Mouse (Mus musculus) ovary, postnatal 14 days (tissue): Measurements from ENCODE around the gene Nmnat2.

ENCODE experiments used
- DNase-seq: peaks from one replicate; pipeline ENCODE4 v3.0.0; 2022; ENCODE audit warnings: low spot score

Gene Nmnat2

DNA sequence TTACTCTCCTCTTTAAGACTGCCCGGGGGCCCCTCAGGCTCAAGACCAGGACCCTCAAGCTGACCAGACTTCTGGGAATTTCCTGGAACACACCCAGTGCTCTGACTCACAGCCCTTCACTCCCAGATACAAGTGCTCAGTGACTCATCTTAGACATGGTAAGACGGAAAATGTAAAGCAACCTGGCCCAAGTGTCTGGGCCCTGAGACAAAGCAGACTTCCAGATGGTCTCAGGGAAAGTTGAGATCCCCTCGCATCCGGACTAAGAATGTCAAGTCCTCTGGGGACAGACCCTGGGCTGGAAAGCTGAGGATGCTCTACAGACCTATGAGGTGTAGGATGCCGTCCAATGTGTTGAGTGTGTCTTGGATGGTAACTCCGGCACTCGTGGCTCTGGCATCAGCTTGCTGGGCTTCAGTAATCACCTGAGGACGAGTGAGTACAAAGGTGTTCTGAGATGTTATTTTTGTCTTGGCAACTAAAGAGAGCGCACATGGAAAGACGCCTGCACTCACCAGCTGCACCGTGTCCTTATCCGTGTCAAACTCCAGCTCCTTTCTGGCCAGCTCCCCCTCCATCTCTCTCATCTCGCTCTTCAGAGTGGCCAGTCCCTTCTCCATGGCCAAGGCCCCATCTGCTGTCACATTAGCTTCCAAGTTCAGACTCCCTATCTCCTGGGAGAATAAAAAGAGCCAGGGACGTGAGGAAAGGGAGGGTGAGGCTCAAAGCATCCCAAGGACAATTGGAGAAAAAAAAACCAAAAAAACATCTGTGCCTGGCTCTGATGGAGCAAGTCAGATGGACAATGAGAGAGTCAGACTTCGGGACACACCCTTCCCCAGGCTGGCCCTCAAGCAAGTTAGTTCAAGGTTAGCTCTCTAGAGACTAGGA, 171.9 kb downstream of the Nmnat2 start:
- DNase-seq = peak; percentile 41

DNA sequence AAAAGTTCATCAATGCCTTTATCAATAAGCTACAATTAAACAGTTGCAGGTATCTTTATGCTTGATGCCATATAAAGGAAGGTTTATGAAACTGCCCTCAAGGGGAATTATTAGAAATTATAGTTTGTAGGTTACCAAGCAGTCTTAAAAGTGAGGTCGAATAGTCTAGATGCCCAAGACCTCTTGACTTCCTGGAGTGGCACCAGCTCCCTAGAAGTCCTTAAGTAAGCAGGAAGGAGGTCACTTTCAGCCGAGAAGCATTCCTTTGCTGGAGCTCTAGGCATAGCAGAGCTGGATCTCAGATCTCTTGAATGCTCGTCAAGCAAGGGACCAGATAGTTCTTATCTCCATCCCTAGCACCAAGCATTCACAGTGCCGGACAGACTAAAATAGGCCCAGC, 172.8 kb downstream of the Nmnat2 start:
- no peak for DNase-seq

DNA sequence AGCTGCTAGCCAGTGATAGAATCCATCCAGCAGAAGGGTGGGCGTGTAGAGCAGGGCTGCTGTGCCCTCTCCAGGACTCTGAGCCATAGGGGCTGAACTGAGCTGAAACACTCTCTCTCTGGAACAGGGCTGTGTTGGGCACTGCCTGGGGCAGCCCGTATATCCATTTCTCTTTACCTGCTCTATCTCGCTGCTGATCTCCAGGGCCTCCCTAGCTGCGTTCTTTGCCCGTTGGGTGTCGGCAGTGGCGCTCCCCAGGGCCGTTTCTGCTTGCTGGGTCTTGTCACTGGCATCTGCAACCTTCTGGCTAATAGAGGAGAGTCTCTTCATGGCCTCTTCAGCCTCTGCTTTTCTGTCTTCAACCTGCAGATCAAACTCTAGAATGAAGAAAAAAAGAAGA, 174.0 kb downstream of the Nmnat2 start:
- DNase-seq = no peak

DNA sequence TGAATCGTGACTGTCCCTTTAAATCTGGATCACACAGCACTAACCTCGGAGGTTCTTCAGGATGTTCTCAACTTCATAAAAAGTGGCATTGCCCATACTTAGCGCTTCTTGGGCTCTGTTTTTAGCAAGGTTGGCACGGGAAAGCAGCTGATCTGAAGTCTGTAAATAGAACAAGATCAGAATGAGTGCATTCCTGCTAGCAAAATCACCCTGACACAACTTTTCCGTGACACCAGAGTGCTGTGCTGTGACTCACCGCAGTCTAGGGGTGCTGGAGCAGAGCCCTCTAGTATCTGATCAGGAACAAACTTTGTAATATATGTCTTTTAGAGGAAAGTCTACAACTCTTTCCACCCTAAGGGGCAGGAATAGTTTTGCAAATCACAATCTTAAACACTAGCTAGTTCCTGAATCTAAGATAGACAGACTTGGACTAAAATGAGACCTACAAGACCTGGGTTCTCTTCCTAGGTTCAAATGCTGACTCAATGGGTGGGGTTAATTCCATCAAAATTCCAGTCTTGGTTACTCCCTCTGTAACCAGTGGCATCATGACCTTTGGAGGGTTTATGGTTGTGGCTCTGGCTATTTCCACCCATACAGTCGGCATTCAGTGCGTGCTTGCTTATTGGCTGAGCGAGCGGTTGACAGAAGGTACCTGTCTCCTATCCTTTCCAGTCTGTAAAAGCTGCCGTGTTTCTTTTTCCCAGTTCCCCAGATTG, 175.4 kb downstream of the Nmnat2 start:
- no peak for DNase-seq

DNA sequence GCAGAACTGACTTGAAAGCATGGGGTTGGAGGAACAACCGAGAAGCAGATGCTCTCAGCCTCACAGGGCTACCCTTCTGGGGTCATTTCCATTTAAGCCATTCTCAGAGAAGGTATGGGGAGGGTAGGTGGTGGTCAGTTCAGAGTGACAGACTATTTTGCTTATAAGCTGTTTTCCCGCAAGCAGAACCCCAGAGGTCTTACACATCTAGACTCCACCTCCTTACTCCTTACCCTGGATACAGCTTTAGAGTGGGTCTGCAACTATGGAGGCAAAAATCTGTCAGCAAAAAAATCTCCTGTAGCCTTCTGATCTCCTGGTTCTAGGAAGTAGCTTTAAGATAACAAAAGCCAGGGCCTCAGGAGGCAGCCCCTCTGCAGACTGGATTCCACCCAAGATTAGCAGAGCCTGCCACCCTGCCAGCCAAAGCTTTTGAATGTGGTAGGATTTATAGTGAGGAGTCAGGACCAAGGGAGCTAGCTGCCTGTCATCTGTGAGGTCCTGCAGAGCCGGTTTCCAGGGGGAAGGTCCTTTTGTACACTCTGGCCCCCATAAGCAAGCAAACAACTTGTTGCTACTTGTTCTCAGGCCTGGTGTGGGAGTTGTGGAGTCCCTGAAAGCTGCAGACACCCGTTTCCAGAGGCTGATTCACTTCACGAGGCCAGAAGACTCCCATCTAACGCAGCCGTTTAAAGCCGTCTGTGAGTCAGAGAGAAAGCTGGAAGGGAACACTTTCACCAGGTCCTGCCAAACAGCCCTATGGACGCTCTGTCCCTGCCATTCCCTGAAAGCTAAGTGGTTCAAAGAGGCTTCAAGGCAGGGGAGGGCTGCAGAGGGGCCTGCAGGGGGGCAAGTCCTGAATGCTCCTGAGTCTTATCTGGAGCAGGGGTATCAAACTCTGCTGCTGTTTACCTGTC, 179.3 kb downstream of the Nmnat2 start:
- DNase-seq = peak; percentile 26

DNA sequence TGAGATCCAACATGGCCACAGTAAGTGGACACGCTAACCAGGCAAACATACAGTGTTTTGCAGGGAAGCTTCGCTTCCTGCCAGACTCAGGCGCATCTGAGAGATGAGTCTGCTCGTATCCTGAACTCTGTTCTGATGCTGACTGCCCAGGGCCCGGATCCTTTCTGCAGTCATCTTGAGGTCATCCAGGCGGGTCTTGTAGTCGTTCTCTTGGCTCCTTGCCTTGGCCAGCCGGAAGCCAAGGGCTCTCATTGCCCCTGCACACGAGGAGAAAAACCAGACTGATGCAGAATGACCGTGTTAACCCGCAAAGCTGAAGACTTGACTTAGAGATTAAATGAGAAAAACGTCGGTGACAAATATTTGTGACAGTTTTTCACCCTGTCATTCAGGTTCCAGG, 181.9 kb downstream of the Nmnat2 start:
- DNase-seq = no peak

DNA sequence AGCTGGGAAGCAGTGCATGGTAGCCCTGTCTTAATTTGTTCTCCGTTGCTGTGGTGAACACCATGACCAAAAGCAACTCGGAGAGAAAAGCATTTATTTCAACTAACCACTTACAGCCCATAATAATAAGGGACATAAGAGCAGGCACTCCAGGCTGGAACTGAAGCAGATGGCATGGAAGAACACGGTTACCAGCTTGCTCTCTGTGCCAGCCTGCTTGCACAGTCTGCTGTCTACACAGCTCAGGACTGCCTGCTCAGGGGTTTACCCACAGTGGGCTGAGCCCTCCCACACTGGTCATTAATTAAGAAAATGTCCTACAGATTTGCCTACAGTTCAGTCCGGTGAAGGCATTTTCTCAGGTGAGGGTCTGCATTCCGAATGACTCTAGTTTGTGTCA, 183.7 kb downstream of the Nmnat2 start:
- no peak for DNase-seq

DNA sequence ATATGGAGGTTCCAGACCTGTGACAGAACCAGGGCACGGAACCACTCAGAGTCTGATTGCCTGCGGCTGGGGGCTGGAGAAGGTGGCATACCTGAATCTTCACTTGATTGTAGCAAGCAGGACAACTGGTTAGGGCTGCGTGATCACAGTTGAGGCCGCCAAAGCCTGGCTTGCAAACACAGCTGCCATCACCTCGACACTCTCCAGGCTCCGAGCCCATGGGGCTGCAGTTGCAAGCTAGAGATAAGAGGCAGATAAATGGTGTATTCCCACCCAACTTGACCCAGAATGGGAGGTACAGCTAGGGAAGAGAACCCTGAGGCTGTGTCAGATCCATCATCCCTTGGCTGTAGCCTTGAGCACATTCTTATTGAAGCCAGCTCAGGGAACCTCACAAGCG, 184.8 kb downstream of the Nmnat2 start:
- no peak for DNase-seq

DNA sequence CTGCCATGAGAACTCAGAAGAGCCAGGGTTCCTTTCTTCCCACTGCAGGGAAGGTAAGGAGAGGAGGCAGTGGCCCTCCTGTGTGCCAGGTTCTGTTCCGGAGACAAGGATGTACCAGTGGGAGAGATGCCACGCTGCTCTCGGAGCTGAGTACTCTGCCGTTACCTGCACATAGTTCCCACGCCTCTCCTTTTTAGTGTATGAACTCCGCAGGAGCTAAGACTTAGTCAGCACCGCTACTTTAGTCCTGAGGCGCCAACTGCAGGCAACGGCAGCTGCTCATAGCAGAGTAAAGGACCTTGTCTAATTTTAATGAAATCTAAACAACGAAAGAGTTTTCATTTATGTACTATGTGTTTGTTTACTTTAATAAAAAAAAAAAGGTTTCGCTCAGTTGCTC, 185.5 kb downstream of the Nmnat2 start:
- no peak for DNase-seq

DNA sequence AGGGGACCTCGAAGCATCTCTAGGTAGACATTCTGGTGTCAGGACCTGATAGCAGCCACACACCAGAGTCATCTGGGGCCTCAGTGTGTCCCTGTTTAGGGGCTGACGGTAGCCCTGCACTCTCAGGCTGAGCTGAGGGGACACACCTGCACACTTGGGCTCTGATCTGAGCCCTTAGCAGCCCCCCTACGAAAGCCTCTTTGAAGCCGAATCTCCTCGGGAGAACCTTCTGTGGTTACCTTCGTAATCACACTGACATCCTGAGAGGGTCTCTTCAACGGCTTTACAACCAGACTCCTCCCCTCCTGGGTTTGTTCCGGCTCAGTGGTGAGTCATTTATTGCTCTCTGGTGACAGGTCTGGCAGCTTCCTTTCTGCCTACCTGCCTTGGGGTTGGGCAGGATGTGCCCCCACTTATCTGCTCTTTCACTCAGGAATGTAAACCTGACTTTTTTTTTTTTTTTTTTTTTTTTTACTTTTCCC, 186.0 kb downstream of the Nmnat2 start:
- no peak for DNase-seq

DNA sequence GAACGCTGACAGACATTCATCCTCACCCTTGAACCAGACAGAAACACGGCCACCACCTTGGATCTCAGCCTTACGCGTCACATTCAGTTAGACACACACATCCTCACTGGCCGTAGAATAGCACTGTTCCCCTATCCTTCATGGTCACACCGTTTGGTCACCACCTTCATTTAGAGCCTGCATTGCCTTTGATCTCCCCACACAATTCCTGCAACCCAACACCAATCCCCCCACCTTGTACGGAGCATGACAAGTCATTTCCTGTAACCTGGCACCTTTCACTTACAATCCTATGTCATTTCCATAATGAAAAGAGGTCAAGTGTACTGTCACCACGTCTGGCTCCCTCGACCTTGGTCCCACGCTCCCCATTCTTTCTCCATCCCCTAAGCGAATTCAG, 189.2 kb downstream of the Nmnat2 start:
- no peak for DNase-seq

DNA sequence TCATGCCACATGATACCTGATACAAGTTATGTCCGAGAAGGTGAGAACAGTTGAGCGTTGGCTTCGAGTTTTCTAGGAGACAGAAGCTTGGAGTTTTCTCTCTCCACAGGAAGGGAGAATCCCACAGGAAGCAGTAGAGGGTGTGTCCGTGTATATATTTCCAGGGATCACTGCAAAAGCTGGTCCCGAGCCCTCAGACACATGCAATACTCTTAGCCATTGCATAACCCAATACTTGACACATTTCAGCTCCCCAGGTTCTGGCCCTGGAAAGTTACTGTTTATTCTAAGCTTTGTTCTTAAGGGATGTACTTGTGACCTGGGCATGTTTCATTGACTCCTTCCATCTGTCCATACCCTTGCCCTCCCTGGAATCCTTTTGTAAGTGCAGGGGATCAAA, 191.0 kb downstream of the Nmnat2 start:
- no peak for DNase-seq

DNA sequence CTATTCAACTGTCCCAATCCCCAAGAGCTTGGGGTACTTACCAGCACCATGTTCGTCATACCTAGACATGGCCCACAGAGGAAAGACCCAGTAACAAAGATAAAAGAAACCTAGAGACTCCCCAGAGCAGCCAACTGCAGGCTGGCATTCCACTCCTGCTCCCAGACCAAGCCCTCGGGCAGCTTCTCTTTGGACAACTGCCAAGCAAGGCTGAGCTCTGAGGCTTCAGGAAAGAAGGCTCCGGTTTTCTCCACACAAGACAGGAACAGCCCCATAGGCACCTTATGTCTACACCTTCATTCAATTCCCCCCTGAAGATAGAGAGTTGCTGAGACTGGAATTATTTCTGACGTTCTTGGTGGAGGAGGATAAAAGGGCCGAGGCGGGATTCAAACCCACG, 197.8 kb downstream of the Nmnat2 start:
- no peak for DNase-seq

DNA sequence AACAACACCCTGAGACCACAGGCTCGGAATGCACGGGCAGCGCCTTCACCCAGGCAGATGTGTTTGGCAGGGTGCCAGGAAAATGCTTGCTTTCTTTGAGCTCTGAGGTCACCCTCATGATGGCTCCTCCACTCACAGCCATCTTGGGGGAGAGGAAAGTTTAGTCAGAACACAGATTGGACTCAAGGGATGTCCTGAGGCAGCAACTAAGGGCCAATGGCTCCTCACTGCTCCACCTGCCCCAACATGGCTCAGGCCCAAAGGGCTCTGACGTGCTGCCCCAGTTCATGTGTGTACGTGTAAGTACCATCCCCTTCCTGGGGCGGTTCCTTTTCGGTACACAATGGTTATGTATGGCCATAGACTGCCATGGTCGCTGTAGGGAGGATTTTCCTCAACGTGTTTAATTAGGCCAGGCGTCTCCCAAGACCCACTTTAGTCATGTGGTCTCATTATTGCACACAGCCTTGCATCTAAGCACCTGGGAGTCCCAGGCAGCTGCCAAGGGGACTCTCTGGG, 198.9 kb downstream of the Nmnat2 start:
- no peak for DNase-seq

DNA sequence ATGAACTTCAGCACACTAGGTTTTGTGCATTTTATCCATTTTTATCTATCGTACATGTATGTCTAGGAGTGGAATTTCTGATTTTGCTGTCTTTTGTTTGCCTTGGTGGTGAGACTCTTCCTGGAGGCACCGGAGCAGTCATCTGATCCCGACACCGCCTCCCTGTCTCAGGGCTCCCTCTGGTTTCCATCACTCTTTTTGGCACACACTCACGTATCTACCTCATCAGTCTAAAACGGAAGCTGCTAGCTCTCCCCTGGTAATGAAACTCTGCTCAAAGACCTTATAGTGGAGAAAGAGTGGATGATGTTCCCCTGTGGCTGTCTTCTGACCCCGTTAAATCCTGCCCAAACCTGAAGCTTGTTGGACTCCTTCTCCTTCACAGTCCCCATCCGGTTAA, 200.6 kb downstream of the Nmnat2 start:
- DNase-seq = no peak

DNA sequence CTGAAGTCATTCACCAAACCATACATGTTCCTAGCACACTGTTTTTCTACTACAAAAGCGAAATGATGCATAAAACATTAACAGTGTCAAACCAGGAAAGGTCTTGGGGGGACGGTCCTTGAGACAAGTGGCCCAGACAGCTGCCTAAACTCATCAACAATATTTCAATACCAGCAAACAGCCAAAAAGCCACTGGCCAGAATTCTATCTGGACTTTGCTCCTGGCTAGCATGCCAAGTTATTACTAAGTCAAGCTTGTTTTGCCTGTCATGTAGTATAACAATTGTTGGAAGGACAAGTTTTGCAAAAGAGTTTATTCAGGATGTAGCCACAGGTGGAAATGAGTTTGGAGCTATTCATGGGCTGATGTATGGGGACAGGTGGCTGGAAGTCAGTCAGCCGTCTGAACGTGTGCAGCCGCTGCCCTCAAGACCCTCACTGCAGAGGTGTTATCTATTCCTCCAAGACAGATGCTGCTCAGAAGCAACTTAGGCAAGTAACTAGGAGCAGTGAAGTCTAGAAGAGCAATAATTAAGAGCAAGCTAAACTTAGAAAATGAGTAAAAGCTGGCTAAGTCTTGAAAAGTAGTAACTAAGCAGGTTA, 202.3 kb downstream of the Nmnat2 start:
- DNase-seq = no peak

DNA sequence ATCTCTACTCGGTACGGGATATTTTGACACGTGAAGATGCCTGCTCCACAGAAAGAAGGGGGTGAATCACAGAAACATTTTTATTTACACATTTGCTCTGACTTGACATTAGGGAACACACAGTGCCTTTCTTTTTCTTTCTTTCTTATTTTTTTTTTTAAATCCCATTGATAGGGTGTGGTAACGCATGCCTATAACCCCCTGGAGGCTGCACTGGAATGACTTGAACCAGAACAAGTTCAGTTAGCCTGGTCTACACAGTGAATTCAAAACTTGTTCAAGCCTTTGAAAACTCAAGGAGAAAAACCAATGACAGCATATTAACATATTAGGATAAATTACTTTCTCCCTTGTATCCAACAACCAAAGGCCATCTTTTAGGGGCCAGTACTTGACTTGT, 204.3 kb downstream of the Nmnat2 start:
- no peak for DNase-seq

DNA sequence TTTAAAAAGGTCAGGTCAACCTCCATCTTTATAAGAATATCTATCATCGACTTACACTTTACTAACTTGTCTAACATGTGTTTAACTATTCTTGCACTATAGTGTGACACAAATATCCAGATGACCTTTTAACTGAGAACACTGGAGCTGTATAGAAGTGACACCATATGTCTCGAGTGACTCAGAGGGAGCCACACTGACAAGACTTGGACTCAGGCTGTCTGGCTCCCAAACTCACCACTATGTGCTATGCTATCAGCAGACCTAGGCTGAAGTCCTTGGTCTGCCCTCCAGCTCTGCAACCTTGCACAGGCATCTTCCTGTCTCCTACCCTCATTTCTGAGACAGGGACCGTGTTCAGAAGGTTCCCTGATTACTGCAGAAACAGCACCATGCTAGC, 209.0 kb downstream of the Nmnat2 start:
- DNase-seq = no peak

DNA sequence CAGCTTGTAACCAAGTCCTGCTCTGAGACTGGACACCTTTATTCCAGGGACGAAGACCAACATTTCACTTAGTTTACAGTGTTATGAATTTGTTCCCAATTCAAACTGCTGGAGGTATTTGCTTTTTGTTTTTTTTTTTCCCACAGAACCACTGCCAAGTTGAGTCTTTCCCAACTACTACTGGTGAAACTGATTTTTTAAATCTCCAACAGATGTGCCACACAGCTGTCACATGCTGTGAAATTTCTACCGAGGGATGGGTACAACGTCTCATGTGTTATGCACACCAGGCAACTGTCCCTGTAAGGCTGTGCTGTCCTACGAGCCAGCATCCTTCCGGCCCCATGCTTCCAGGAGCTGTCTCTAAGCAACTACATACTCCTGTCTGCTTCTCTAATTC, 213.5 kb downstream of the Nmnat2 start:
- DNase-seq = no peak
